Mouse (Mus musculus): ENCODE measurements around the gene Phactr2. TPM values are rescaled to one million over a fixed set of nuclear protein-coding genes. Genes with fewer than 3 reads are reported as not detected.
"Not testable (repeated sequence)": the region's sequence is repeated elsewhere in the genome, so short reads cannot be mapped to it uniquely, and the experiment has no call there.

Gene Phactr2
- 24.7 and 32.3 TPM in 2 replicates for polyA plus RNA-seq (2015; fragmentation: Nextera tagmentation; extraction: Ambion mirVana)

- Histone ChIP-seq H3K4me2 (replicated peaks; ENCODE audit: low read depth, low read length) (peak within 1 kb of the TSS; percentile 100), H3K27me3 (replicated peaks; ENCODE audit: insufficient read depth, low read length) (0 out of 2 replicates have a peak, but pooled peaks cover 11% of the 10 kb centered on the region), H3K9me3 (ENCODE audit: low read length) (no peaks in the 10 kb centered on the region), H3K4me3 (ENCODE audit: low read depth, low read length) (peak within 1 kb of the TSS; percentile 60), H3K4me1 (ENCODE audit: insufficient read depth, low read depth, low read length) (no peaks in the 10 kb centered on the region), H3K9ac (replicated peaks; ENCODE audit: low read depth) (peak within 1 kb of the TSS; percentile 32), H3K27ac (ENCODE audit: low read length) (no peak within 1 kb of the TSS), H3K36me3 (ENCODE audit: insufficient read depth, low read length) (no peaks in the 10 kb centered on the region)
- ATAC-seq, result peak; percentile 88
- no peak for TF ChIP-seq EP300 (IDR thresholded peaks at IDR 0.05)
- no peak for TF ChIP-seq CTCF (IDR thresholded peaks at IDR 0.05)
- 3% methylated on average over 47 of the region's 71 CpGs for WGBS
- DNase-seq (ENCODE audit: low spot score), result peak; percentile 67
These were observed at the start of gene Phactr2 for GRCm38 (mm10) chr10:13473833-13474567. TSS of gene Phactr2 (minus strand) at chr10:13474412.

GRCm38 (mm10) chr10:13521857-13522256, 47.6 kb upstream of the Phactr2 start:
- Histone ChIP-seq H3K4me1 (ENCODE audit: insufficient read depth, low read depth, low read length) (no peaks in the 10 kb centered on the region), H3K27ac (ENCODE audit: low read length) (peak overlapping the region; percentile 35; the same call in 1 of the 2 replicates), H3K27me3 (replicated peaks; ENCODE audit: insufficient read depth, low read length) (no peaks in the 10 kb centered on the region), H3K36me3 (ENCODE audit: insufficient read depth, low read length) (no peaks in the 10 kb centered on the region; the same call in 1 of the 2 replicates), H3K9me3 (ENCODE audit: low read length) (no peaks in the 10 kb centered on the region), H3K9ac (replicated peaks; ENCODE audit: low read depth) (no peak overlapping the region), H3K4me2 (replicated peaks; ENCODE audit: low read depth, low read length) (no peak overlapping the region), H3K4me3 (ENCODE audit: low read depth, low read length) (no peak overlapping the region)
- WGBS, result 46% methylated on average over 4 of the region's 4 CpGs
- ATAC-seq, result peak; percentile 93
- DNase-seq (ENCODE audit: low spot score), result peak; percentile 64
- peak; percentile 99 for TF ChIP-seq EP300 (IDR thresholded peaks at IDR 0.05)
- no peak for TF ChIP-seq CTCF (IDR thresholded peaks at IDR 0.05)

- 73% methylated on average over 8 of the region's 8 CpGs for WGBS
- DNase-seq (ENCODE audit: low spot score), result no peak
- Histone ChIP-seq H3K4me1 (ENCODE audit: insufficient read depth, low read depth, low read length) (no peaks in the 10 kb centered on the region), H3K4me3 (ENCODE audit: low read depth, low read length) (no peak overlapping the region), H3K4me2 (replicated peaks; ENCODE audit: low read depth, low read length) (no peak overlapping the region), H3K9me3 (ENCODE audit: low read length) (no peaks in the 10 kb centered on the region), H3K27ac (ENCODE audit: low read length) (no peak overlapping the region), H3K27me3 (replicated peaks; ENCODE audit: insufficient read depth, low read length) (no peaks in the 10 kb centered on the region), H3K36me3 (ENCODE audit: insufficient read depth, low read length) (no peaks in the 10 kb centered on the region), H3K9ac (replicated peaks; ENCODE audit: low read depth) (no peak overlapping the region)
- TF ChIP-seq EP300 (IDR thresholded peaks at IDR 0.05) (no peak), CTCF (IDR thresholded peaks at IDR 0.05) (no peak)
- ATAC-seq, result no peak
These were observed 28.2 kb upstream of the Phactr2 start for GRCm38 (mm10) chr10:13502371-13502770.

DNA sequence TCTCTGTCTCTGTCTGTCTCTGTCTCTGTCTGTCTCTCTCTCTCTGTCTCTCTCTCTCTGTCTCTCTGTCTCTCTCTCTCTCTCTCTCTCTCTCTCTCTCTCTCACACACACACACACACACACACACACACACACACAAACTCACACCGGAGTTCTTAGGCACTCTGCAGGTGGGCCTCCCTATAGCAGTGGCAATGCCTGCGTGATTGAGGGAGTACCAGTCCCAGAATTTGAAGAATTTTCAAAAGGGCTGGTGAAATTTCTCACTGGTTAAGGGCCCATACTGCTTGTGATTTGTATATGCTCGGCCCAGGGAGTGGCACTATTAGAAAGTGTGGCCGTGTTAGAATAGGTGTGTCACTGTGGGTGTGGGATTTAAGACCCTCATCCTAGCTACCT, 27.3 kb upstream of the Phactr2 start:
- peak; percentile 11; the same call in 1 of the 2 replicates for ATAC-seq
- DNase-seq (ENCODE audit: low spot score); H3K4me1 ChIP-seq (ENCODE audit: insufficient read depth, low read depth, low read length); H3K9ac ChIP-seq (replicated peaks; ENCODE audit: low read depth); H3K27me3 ChIP-seq (replicated peaks; ENCODE audit: insufficient read depth, low read length); H3K9me3 ChIP-seq (ENCODE audit: low read length); H3K36me3 ChIP-seq (ENCODE audit: insufficient read depth, low read length): not testable (repeated sequence)
- WGBS, result 35% methylated on average over 4 of the region's 4 CpGs
- Histone ChIP-seq H3K4me2 (replicated peaks; ENCODE audit: low read depth, low read length) (peak overlapping the region; percentile 78), H3K4me3 (ENCODE audit: low read depth, low read length) (peak overlapping the region; percentile 59), H3K27ac (ENCODE audit: low read length) (peak overlapping the region; percentile 71)

DNA sequence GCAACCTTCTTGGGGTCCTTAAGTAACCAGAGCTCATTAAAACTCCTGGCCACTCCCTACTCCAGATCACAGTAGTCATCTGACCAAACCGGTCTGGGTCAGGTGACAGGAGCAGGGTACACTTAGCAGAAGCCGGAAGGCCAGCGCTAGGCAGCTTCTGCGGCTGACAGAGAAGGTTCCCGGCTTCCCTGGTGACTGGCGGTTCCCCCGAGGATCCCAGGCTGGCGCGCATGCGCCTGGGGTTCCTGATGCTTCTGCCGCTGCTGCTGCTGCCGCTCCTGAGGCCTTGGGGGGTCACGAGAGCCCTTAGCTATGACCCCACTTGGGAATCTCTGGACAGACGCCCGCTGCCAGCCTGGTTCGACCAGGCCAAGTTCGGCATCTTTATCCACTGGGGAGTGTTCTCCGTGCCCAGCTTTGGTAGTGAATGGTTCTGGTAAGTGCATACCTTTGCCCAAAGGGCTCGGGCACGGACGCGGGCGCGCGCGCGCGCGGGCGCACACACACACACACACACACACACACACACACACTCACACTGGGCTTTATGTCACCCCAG, 26.8 kb upstream of the Phactr2 start:
- H3K27ac ChIP-seq (ENCODE audit: low read length), result peak overlapping the region; percentile 71
- no peaks in the 10 kb centered on the region for H3K9me3 ChIP-seq (ENCODE audit: low read length)
- TF ChIP-seq EP300 (IDR thresholded peaks at IDR 0.05), result 0 out of 2 replicates have a peak, but pooled peaks have one; percentile 59
- no peak for TF ChIP-seq CTCF (IDR thresholded peaks at IDR 0.05)
- H3K4me3 ChIP-seq (ENCODE audit: low read depth, low read length), result peak overlapping the region; percentile 59
- H3K27me3 ChIP-seq (replicated peaks; ENCODE audit: insufficient read depth, low read length), result no peaks in the 10 kb centered on the region
- no peaks in the 10 kb centered on the region for H3K4me1 ChIP-seq (ENCODE audit: insufficient read depth, low read depth, low read length)
- peak; percentile 99 for ATAC-seq
- H3K9ac ChIP-seq (replicated peaks; ENCODE audit: low read depth), result peak overlapping the region; percentile 34
- DNase-seq (ENCODE audit: low spot score), result peak; percentile 97
- no peaks in the 10 kb centered on the region for H3K36me3 ChIP-seq (ENCODE audit: insufficient read depth, low read length)
- WGBS, result under 1% methylated on average over 18 of the region's 30 CpGs
- H3K4me2 ChIP-seq (replicated peaks; ENCODE audit: low read depth, low read length), result peak overlapping the region; percentile 78

DNA sequence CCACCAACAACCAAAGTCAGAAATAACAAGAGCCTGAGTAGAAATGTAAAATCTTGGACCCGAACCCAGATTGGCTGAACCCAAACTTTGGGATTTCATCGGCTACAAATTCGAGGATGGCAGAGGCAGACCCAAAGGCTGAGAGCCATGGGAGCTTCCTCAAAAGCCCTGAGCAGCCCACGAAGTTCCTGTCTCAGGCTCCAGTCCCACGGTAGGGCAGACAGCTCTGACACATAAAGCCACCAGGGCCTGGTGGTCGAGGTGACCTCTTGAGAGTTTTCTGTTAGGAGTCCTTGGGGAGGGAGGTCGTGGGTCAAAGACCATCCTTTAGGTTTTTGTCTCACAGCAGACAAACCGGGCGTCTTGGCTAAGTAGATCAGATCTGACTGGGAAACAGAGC, 26.3 kb upstream of the Phactr2 start:
- ATAC-seq, result no peak
- Histone ChIP-seq H3K4me3 (ENCODE audit: low read depth, low read length) (peak overlapping the region; percentile 59), H3K4me1 (ENCODE audit: insufficient read depth, low read depth, low read length) (no peaks in the 10 kb centered on the region), H3K36me3 (ENCODE audit: insufficient read depth, low read length) (no peaks in the 10 kb centered on the region), H3K9ac (replicated peaks; ENCODE audit: low read depth) (no peak overlapping the region; the same call in 1 of the 2 replicates), H3K27ac (ENCODE audit: low read length) (peak overlapping the region; percentile 57), H3K9me3 (ENCODE audit: low read length) (no peaks in the 10 kb centered on the region), H3K27me3 (replicated peaks; ENCODE audit: insufficient read depth, low read length) (no peaks in the 10 kb centered on the region), H3K4me2 (replicated peaks; ENCODE audit: low read depth, low read length) (peak overlapping the region; percentile 78)
- TF ChIP-seq CTCF (IDR thresholded peaks at IDR 0.05), result no peak
- TF ChIP-seq EP300 (IDR thresholded peaks at IDR 0.05), result no peak
- DNase-seq (ENCODE audit: low spot score), result peak; percentile 18
- WGBS, result 40% methylated on average over 9 of the region's 9 CpGs

Data from lung, postnatal 0 days (tissue).